Mouse (Mus musculus) heart, embryonic 14.5 days (tissue): Measurements from ENCODE around the gene Pafah1b1. TPM values are rescaled to one million over a fixed set of nuclear protein-coding genes. Genes with fewer than 3 reads are reported as not detected.

Experiments
- ATAC-seq: fragments of 200-750 bp; cut with Nextera tagmentation; 2 replicates; pipeline ENCODE4 v1.8.0; 2017; ENCODE audit warnings: low read depth, moderate TSS enrichment; ENCODE audit not compliant: insufficient number of reproducible peaks, insufficient read depth, low FRiP score
- H3K27ac ChIP-seq, 2 experiments: fragments of 200-500 bp in 1 of 2; fragments of 300-500 bp in 1 of 2; sonication (generic) in 1 of 2; replicated peaks in 1 of 2; 2 replicates each; pipeline ENCODE4 v1.5.1; 2012 to 2014; ENCODE audit warnings: low read depth in 2 of 2, low read length in 2 of 2, control low read depth in 1 of 2, mild to moderate bottlenecking in 1 of 2, mixed read lengths in 1 of 2; ENCODE audit not compliant: control insufficient read depth in 1 of 2, insufficient read depth in 1 of 2
- H3K27me3 ChIP-seq: fragments of 300-500 bp; sonication (generic); 2 replicates; pipeline ENCODE4 v1.6.1; 2014; ENCODE audit warnings: mild to moderate bottlenecking, low read length, control low read depth; ENCODE audit not compliant: control insufficient read depth, insufficient read depth
- H3K36me3 ChIP-seq: fragments of 300-500 bp; sonication (generic); 2 replicates; pipeline ENCODE4 v1.6.1; 2014; ENCODE audit warnings: mild to moderate bottlenecking, control low read depth, low read length, mixed read lengths; ENCODE audit not compliant: control insufficient read depth, insufficient read depth
- H3K4me1 ChIP-seq, 2 experiments: fragments of 200-500 bp in 1 of 2; fragments of 300-500 bp in 1 of 2; sonication (generic) in 1 of 2; 2 replicates each; pipeline ENCODE4 v1.6.1; 2012 to 2014; ENCODE audit warnings: low read length in 2 of 2, control low read depth in 1 of 2, mixed read lengths in 1 of 2; ENCODE audit not compliant: control insufficient read depth in 2 of 2, insufficient read depth in 2 of 2
- H3K4me2 ChIP-seq: fragments of 300-500 bp; sonication (generic); 2 replicates; pipeline ENCODE4 v1.6.1; 2014; ENCODE audit warnings: mild to moderate bottlenecking, low read length
- H3K4me3 ChIP-seq, 2 experiments: fragments of 200-500 bp in 1 of 2; fragments of 300-500 bp in 1 of 2; sonication (generic) in 1 of 2; 2 replicates each; pipeline ENCODE4 v1.5.1; 2012 to 2014; ENCODE audit warnings: low read length in 2 of 2, mild to moderate bottlenecking in 2 of 2, control low read depth in 1 of 2, low read depth in 1 of 2, moderate library complexity in 1 of 2; ENCODE audit not compliant: control insufficient read depth in 1 of 2, insufficient read depth in 1 of 2
- H3K9ac ChIP-seq: fragments of 300-500 bp; sonication (generic); 2 replicates; pipeline ENCODE4 v1.6.1; 2014; ENCODE audit warnings: mild to moderate bottlenecking, low read length
- H3K9me3 ChIP-seq: fragments of 300-500 bp; sonication (generic); 2 replicates; pipeline ENCODE4 v1.6.1; 2016; ENCODE audit warnings: low read length, control low read depth; ENCODE audit not compliant: control insufficient read depth
- WGBS: fragments of 180-500 bp; shearing (Covaris S2); extraction: QIAGEN DNeasy Blood & Tissue Kit; methylation state at CpG from one replicate; pipeline ENCODE4 v1.1.7; 2014; 5-methylcytosine and 5-hydroxymethylcytosine counted together
- polyA plus RNA-seq: library from polyadenylated mRNA; unstranded; fragments of >200 nt; fragmentation: Nextera tagmentation; extraction: Ambion mirVana; gene quantifications from 2 replicates; pipeline ENCODE4 v1.2.1, GENCODE M21; 2014

Pafah1b1 gene
- polyA plus RNA-seq, 1 experiment from 2014 or later = 71.4 TPM

GRCm38 (mm10) chr11:74649095-74649646 is 75.3 kb downstream of the Pafah1b1 start, which contains the start of gene Cluh:
TSS of gene Cluh (plus strand) at chr11:74649495.
- H3K9ac ChIP-seq = peak within 1 kb of the TSS; percentile 98
- under 1% methylated on average over 57 of the region's 58 CpGs for WGBS

GRCm38 (mm10) chr11:74648676-74649075 is 75.8 kb downstream of the Pafah1b1 start:
- peak overlapping the region; percentile 98 for H3K9ac ChIP-seq
- H3K4me3 ChIP-seq = peak overlapping the region; percentile 75 to 96
- peaks cover 23 to 34% of the 10 kb centered on the region in 2 experiments for H3K4me1 ChIP-seq
- ATAC-seq = no peak
- H3K4me2 ChIP-seq = peak overlapping the region; percentile 79
- WGBS = 11% methylated on average over 1 of the region's 1 CpGs
- H3K27ac ChIP-seq = peak overlapping the region; percentile 85 to 91
- H3K36me3 ChIP-seq = no peaks in the 10 kb centered on the region
- no peaks in the 10 kb centered on the region for H3K27me3 ChIP-seq
- H3K9me3 ChIP-seq = no peaks in the 10 kb centered on the region

More at GRCm38 (mm10) chr11:74649095-74649646, 75.3 kb downstream of the Pafah1b1 start, which contains the start of gene Cluh:
- Histone ChIP-seq H3K4me1 (peaks cover 26 to 39% of the 10 kb centered on the region in 2 experiments), H3K27ac (peak within 1 kb of the TSS; percentile 85 to 91), H3K9me3 (no peaks in the 10 kb centered on the region), H3K4me2 (peak within 1 kb of the TSS; percentile 79), H3K27me3 (no peaks in the 10 kb centered on the region), H3K4me3 (peak within 1 kb of the TSS; percentile 75 to 96), H3K36me3 (peaks cover 4% of the 10 kb centered on the region; the same call in 1 of the 2 replicates)
- peak; percentile 86 for ATAC-seq

DNA sequence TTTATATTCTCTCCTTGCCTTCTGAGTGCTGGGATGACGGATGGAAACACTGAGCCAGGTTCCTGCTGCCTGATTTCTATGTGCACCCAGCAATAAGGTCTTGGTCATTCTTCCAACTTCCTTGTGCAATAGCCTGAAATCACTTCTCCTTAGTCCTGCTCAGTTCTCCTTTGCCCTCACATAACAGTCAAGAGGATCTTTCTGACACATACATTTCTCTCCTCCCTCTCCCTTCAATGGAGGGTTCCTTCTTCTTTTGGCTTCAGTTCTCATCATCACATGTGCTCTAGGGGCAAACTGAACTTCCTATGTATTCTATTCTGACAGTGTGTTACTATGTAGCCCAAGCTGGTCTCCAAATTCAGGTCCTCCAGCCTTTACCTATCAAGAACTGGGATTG is 76.5 kb downstream of the Pafah1b1 start:
- no peak for ATAC-seq
- H3K4me2 ChIP-seq = no peak overlapping the region
- 88% methylated on average over 1 of the region's 1 CpGs for WGBS
- no peak overlapping the region for H3K9ac ChIP-seq
- peaks cover 20 to 27% of the 10 kb centered on the region in 2 experiments for H3K4me1 ChIP-seq
- 0 out of 4 replicates have a peak overlapping the region, but pooled peaks of 1 of the 2 experiments have one; percentile 91 for H3K27ac ChIP-seq
- no peaks in the 10 kb centered on the region for H3K36me3 ChIP-seq
- no peaks in the 10 kb centered on the region for H3K27me3 ChIP-seq
- no peak overlapping the region for H3K4me3 ChIP-seq
- H3K9me3 ChIP-seq = no peaks in the 10 kb centered on the region

DNA sequence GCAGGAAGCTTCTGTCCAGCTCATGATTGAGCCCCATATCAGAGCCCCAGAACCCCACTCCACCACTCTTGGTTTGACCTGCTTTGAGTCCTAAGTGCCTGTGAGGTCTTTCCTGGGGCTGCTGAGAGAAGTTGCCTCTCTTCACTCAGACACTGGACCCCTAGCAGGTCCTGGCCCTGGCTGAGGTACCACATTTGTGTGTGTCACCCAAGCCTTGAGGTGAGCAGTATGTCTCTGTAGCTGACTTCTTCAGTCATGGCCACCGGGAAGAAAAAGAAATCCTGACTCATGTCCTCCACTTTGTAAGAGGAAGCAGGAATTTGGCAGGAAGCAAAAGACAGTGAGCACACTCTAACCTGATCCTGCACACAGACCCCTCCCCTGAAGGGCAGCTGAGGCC is 84.8 kb downstream of the Pafah1b1 start:
- Histone ChIP-seq H3K27ac (no peak overlapping the region), H3K9me3 (no peaks in the 10 kb centered on the region), H3K36me3 (no peaks in the 10 kb centered on the region), H3K4me1 (peaks cover 12 to 15% of the 10 kb centered on the region in 2 experiments), H3K4me2 (no peak overlapping the region), H3K9ac (no peak overlapping the region), H3K27me3 (0 out of 2 replicates have a peak, but pooled peaks cover 3% of the 10 kb centered on the region), H3K4me3 (no peak overlapping the region)
- 70% methylated on average over 1 of the region's 1 CpGs for WGBS
- ATAC-seq = no peak

DNA sequence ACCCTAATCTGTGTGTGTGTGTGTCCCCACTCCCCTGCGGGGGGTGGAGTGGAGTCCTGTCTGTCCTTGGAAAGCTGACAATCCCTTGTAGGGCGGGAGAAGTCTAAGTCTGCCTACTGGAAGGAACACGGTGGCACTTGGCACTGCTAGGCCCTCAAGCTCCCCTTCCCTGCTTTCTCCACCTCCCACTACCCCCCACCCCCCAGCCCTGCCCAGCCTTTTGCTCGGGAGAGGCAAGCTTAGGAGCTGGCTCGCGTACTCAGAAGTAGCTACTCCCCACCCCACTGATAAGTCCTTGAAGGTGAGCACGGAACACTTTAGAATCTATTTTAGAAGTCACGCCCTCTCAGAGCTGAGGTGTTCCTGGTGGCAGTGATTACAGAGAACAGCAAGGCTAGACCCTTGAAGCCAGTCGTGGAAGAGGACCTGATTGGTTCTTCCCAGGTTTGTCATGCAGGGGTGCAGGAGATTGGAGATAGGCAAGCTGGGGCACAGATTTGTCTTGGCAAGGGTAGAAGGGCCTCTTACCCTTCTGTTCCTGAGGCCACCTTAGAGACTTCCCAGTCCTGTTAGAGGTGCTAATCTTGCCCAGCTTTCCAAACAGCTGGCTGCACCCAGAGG is 85.6 kb downstream of the Pafah1b1 start:
- WGBS = 4% methylated on average over 9 of the region's 9 CpGs
- H3K4me2 ChIP-seq = peak overlapping the region; percentile 82
- no peaks in the 10 kb centered on the region for H3K36me3 ChIP-seq
- ATAC-seq = 0 out of 2 replicates have a peak, but pooled peaks have one; percentile 3
- H3K9me3 ChIP-seq = no peaks in the 10 kb centered on the region
- H3K9ac ChIP-seq = peak overlapping the region; percentile 86
- H3K4me3 ChIP-seq = peak overlapping the region; percentile 74 to 86
- H3K4me1 ChIP-seq = peaks cover 12 to 15% of the 10 kb centered on the region in 2 experiments
- H3K27me3 ChIP-seq = 0 out of 2 replicates have a peak, but pooled peaks cover 3% of the 10 kb centered on the region
- H3K27ac ChIP-seq = peak overlapping the region; percentile 84 to 90

DNA sequence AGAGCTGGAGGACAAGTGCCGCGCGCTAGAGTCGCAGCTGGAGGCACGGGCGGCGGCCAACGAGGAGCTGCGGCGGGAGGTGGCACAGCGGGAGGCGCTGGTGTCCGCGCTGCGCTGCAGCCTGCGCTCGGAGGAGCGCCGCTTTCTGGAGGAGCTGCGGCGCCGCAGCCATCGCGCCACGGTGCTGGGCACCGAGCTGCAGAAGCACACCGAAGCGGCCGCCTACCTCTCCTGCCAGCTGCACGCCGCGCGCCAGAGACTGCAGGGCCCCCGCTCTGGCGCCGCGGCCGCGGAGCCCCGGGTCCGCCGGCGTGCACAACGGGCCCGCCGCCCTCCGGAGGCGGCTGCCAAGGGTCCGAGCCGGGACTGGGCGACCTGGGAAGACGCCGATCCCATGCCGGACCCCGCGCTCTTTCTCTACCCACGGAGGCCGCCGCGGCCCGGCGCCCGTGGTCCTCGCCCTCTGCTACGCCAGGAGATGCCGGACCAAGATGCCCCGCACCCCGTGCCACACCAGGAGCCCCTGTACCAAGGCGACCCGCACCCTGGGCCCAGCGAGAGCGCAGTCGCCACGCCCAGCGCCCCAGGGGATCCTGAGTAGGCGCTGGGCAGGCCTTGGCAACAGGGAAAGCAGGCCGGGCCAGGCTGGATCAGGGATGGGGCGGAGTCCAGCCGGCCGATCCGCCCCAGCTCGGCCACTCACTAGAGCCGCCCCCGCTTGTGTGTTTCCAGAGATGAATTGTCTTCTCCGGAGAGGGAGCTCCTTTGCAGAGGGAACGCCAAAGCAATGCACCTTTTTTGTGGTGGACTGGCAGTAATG is 86.3 kb downstream of the Pafah1b1 start:
- under 1% methylated on average over 81 of the region's 86 CpGs for WGBS
- H3K27ac ChIP-seq = peak overlapping the region; percentile 86 to 90
- peak overlapping the region; percentile 74 to 86 for H3K4me3 ChIP-seq
- H3K36me3 ChIP-seq = no peaks in the 10 kb centered on the region
- H3K9ac ChIP-seq = peak overlapping the region; percentile 86
- H3K9me3 ChIP-seq = no peaks in the 10 kb centered on the region
- H3K4me1 ChIP-seq = peaks cover 12 to 15% of the 10 kb centered on the region in 2 experiments
- 0 out of 2 replicates have a peak, but pooled peaks cover 3% of the 10 kb centered on the region for H3K27me3 ChIP-seq
- peak; percentile 90 for ATAC-seq
- peak overlapping the region; percentile 82 for H3K4me2 ChIP-seq

GRCm38 (mm10) chr11:74637486-74637885 is 87.0 kb downstream of the Pafah1b1 start:
- 28% methylated on average over 8 of the region's 8 CpGs for WGBS
- H3K4me2 ChIP-seq = peak overlapping the region; percentile 82
- no peaks in the 10 kb centered on the region for H3K9me3 ChIP-seq
- ATAC-seq = no peak
- H3K4me3 ChIP-seq = peak overlapping the region; percentile 74 to 86
- 0 out of 2 replicates have a peak, but pooled peaks cover 3% of the 10 kb centered on the region for H3K27me3 ChIP-seq
- H3K36me3 ChIP-seq = no peaks in the 10 kb centered on the region
- H3K27ac ChIP-seq = peak overlapping the region; percentile 86 to 90; a peak in 3 of 4 replicates
- peak overlapping the region; percentile 86 for H3K9ac ChIP-seq
- H3K4me1 ChIP-seq = peaks cover 12 to 15% of the 10 kb centered on the region in 2 experiments
